Mouse (Mus musculus) small intestine, adult 2 months (tissue): ENCODE measurements at regions not wholly inside any gene's neighbourhood (a gene's known extent, or its start where the extent isn't known, plus 50 kb on each side); places are given as distances from the start of the nearest gene placed in this dataset.

ENCODE experiments used
- CTCF ChIP-seq: fragments of 200-500 bp; IDR thresholded peaks from 2 replicates; pipeline ENCODE4 v1.5.1; 2012; ENCODE audit warnings: low read depth, mild to moderate bottlenecking, control low read depth, inconsistent platforms, low read length, moderate library complexity, mixed read lengths; ENCODE audit not compliant: insufficient replicate concordance, insufficient read length; ENCODE audit errors: extremely low read depth
- POLR2A ChIP-seq: fragments of 200-500 bp; IDR thresholded peaks from 2 replicates; pipeline ENCODE4 v1.6.1; 2012; ENCODE audit warnings: low read depth, mild to moderate bottlenecking, control low read depth, inconsistent platforms, low read length, moderate library complexity

DNA sequence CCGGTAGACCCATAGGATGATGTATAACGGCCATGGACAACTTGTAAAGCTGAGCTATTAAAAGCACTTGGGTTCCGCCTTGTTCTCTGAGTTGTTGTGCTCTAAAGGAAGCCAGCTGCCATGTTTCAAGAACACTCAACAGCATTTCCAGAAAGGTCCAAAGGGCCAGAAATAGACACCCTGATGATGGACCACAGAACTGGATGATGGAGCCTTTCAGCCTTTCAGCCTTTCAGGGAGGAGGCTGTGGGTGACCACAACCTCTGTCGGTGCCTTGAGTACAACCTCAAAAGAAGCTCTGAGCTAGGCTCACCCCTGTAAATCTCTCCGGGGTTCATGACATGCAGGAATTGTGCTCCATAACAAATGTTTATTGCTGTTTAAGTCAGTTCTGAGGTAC is 259.3 kb downstream of the Sv2b start:
- TF ChIP-seq CTCF (no peak), POLR2A (no peak)
